Mouse (Mus musculus): ENCODE results near the gene Chmp6.

- TF ChIP-seq EP300 (IDR thresholded peaks at IDR 0.05) (no peak), CTCF (IDR thresholded peaks at IDR 0.05) (no peak)
Observed at GRCm38 (mm10) chr11:119868556-119868955, 44.7 kb upstream of the Chmp6 start.

All from lung, postnatal 0 days (tissue).